Mouse (Mus musculus) neural tube, embryonic 13.5 days (tissue): ENCODE data around the gene Ift81. TPM values are rescaled to one million over a fixed set of nuclear protein-coding genes. Genes with fewer than 3 reads are reported as not detected.

Source experiments
- ATAC-seq: fragments of 200-750 bp; cut with Nextera tagmentation; 2 replicates; pipeline ENCODE4 v1.8.0; 2017; ENCODE audit warnings: low read depth, mild to moderate bottlenecking, moderate TSS enrichment, moderate library complexity
- H3K27ac ChIP-seq: fragments of 300-500 bp; sonication (generic); replicated peaks from 2 replicates; pipeline ENCODE4 v1.5.1; 2015; ENCODE audit warnings: moderate library complexity, mild to moderate bottlenecking, inconsistent platforms
- H3K27me3 ChIP-seq: fragments of 300-500 bp; sonication (generic); 2 replicates; pipeline ENCODE4 v1.6.1; 2015; ENCODE audit warnings: mild to moderate bottlenecking, inconsistent platforms
- H3K36me3 ChIP-seq: fragments of 300-500 bp; sonication (generic); 2 replicates; pipeline ENCODE4 v1.6.1; 2015; ENCODE audit warnings: mild to moderate bottlenecking, inconsistent platforms
- H3K4me1 ChIP-seq: fragments of 300-500 bp; sonication (generic); replicated peaks from 2 replicates; pipeline ENCODE4 v1.6.1; 2015; ENCODE audit warnings: inconsistent platforms
- H3K4me2 ChIP-seq: fragments of 300-500 bp; sonication (generic); 2 replicates; pipeline ENCODE4 v1.6.1; 2015; ENCODE audit warnings: inconsistent platforms, mild to moderate bottlenecking, moderate library complexity
- H3K4me3 ChIP-seq: fragments of 300-500 bp; sonication (generic); 2 replicates; pipeline ENCODE4 v1.5.1; 2015; ENCODE audit warnings: mild to moderate bottlenecking, inconsistent platforms
- H3K9ac ChIP-seq: fragments of 300-500 bp; sonication (generic); 2 replicates; pipeline ENCODE4 v1.6.1; 2015; ENCODE audit warnings: moderate library complexity, mild to moderate bottlenecking, inconsistent platforms
- H3K9me3 ChIP-seq: fragments of 300-500 bp; sonication (generic); 2 replicates; pipeline ENCODE4 v1.6.1; 2016; ENCODE audit warnings: inconsistent platforms
- WGBS: fragments of 180-500 bp; shearing (Covaris S2); methylation state at CpG from one replicate; pipeline ENCODE4 v1.1.7; 2015; 5-methylcytosine and 5-hydroxymethylcytosine counted together
- polyA plus RNA-seq: library from polyadenylated mRNA; unstranded; fragments of >200 nt; fragmentation: Nextera tagmentation; extraction: Ambion mirVana; gene quantifications from 2 replicates; pipeline ENCODE4 v1.2.1, GENCODE M21; 2015

The Ift81 gene
- polyA plus RNA-seq, 1 experiment from 2014 or later, result 57.8 TPM

DNA sequence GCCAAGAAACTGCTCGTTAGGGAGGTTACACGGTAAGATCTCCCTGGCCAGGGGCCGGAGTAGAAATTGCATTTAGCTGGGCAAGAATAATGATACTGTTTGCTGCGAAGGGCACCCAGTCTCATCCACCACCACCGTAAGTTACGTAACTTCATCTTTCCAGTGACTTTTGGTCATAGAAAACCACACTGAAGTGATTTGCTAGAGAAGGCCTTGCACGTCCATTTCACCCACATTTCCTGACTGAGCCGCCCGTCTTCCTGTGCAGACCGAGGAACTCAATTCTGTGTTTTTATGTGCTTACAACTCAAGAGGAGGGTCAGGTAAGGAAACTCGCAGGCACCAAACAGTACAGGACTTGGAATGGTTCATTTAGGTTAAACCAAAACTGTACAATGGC, 76.2 kb downstream of the Ift81 start:
- Histone ChIP-seq H3K4me1 (no peaks in the 10 kb centered on the region), H3K4me2 (no peak overlapping the region), H3K27ac (no peak overlapping the region), H3K9ac (no peak overlapping the region), H3K9me3 (no peaks in the 10 kb centered on the region), H3K27me3 (no peaks in the 10 kb centered on the region), H3K36me3 (peaks cover 25% of the 10 kb centered on the region), H3K4me3 (no peak overlapping the region)
- WGBS, result 92% methylated on average over 11 of the region's 11 CpGs
- ATAC-seq, result no peak

DNA sequence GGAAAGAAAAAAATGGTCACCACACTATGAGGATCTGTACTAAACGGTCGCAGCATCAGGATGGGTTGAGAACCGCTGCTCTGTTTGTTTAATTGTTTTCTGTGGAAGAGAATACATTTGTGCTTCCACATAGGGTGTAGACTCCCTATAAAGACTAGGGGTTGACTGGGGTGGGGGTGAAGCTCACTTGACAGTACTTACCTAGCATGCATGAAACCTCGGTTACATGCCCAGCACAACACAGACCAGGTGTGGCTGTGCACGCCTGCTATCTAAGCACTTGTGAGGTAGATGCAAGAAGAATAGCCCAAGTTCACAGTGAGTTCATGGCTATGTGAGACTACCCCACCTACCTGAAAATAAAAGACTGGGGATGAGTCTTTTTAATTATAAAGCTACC, 76.7 kb downstream of the Ift81 start:
- no peak overlapping the region for H3K4me2 ChIP-seq
- WGBS, result 97% methylated on average over 5 of the region's 5 CpGs

DNA sequence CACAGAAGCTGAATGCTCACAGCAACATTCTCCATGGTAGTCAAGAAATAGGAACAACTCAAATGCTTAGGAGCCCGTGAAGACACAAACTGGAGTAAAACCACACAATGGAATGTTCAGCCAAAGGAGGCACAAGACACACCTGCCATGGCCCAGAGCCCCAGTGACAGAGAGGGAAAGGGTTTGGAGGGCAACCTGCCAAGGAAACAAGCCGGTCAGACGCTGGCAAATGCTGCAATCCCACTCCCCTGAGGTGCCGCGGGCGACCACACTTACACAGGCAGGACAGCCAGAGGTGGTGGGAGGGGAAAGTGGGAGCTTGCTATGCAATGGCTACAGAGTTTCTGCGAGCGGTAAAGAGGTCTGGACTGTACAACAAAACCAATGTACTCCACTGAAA, 80.4 kb downstream of the Ift81 start:
- 82% methylated on average over 8 of the region's 8 CpGs for WGBS
- Histone ChIP-seq H3K9ac (no peak overlapping the region), H3K27ac (no peak overlapping the region), H3K36me3 (peaks cover 17% of the 10 kb centered on the region), H3K4me1 (peaks cover 17% of the 10 kb centered on the region), H3K4me3 (no peak overlapping the region), H3K4me2 (no peak overlapping the region), H3K9me3 (no peaks in the 10 kb centered on the region), H3K27me3 (no peaks in the 10 kb centered on the region)
- ATAC-seq, result no peak

More for the DNA sequence above, 76.7 kb downstream of the Ift81 start:
- Histone ChIP-seq H3K36me3 (peaks cover 26% of the 10 kb centered on the region), H3K27ac (no peak overlapping the region), H3K9me3 (no peaks in the 10 kb centered on the region), H3K9ac (no peak overlapping the region), H3K4me1 (no peaks in the 10 kb centered on the region), H3K4me3 (no peak overlapping the region), H3K27me3 (no peaks in the 10 kb centered on the region)
- ATAC-seq, result no peak

GRCm38 (mm10) chr5:122529913-122530604, 84.3 kb downstream of the Ift81 start:
- no peak overlapping the region for H3K4me3 ChIP-seq
- H3K27ac ChIP-seq, result peak overlapping the region; percentile 46; the same call in 1 of the 2 replicates
- WGBS, result 81% methylated on average over 9 of the region's 9 CpGs
- H3K9me3 ChIP-seq, result no peaks in the 10 kb centered on the region
- H3K9ac ChIP-seq, result no peak overlapping the region
- H3K4me2 ChIP-seq, result no peak overlapping the region
- H3K27me3 ChIP-seq, result no peaks in the 10 kb centered on the region
- H3K4me1 ChIP-seq, result peaks cover 34% of the 10 kb centered on the region
- H3K36me3 ChIP-seq, result 0 out of 2 replicates have a peak, but pooled peaks cover 10% of the 10 kb centered on the region
- no peak for ATAC-seq

DNA sequence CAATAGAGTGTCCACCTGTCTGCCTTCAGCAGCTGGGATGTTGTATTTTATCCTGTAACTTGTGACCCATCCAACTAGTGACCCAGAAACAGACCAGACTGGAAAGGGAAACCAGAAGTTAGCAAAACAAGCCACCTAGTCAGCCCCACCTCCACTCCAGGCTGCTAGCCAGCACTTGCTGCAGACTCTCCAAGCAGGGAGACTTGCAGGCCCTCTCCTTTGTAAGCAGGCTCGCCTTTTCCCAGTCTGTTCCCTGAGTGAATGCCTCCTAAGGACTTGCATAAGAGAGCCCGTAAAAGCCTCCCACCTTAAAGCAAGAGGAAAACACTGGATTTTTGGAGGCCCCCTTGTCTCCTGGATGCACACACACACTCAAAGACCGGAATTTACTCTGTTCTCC, 85.0 kb downstream of the Ift81 start:
- 54% methylated on average over 3 of the region's 3 CpGs for WGBS
- H3K36me3 ChIP-seq, result 0 out of 2 replicates have a peak, but pooled peaks cover 10% of the 10 kb centered on the region
- H3K27me3 ChIP-seq, result no peaks in the 10 kb centered on the region
- no peak overlapping the region for H3K4me3 ChIP-seq
- peaks cover 34% of the 10 kb centered on the region for H3K4me1 ChIP-seq
- no peak overlapping the region for H3K4me2 ChIP-seq
- ATAC-seq, result no peak
- no peaks in the 10 kb centered on the region for H3K9me3 ChIP-seq
- H3K9ac ChIP-seq, result no peak overlapping the region
- peak overlapping the region; percentile 46; the same call in 1 of the 2 replicates for H3K27ac ChIP-seq

- Histone ChIP-seq H3K9ac (no peak overlapping the region), H3K4me2 (no peak overlapping the region), H3K4me3 (no peak overlapping the region), H3K36me3 (0 out of 2 replicates have a peak, but pooled peaks cover 10% of the 10 kb centered on the region), H3K27me3 (no peaks in the 10 kb centered on the region), H3K27ac (no peak overlapping the region), H3K9me3 (no peaks in the 10 kb centered on the region), H3K4me1 (peaks cover 34% of the 10 kb centered on the region)
- WGBS, result 78% methylated on average over 3 of the region's 3 CpGs
- no peak for ATAC-seq
These were observed 85.7 kb downstream of the Ift81 start for GRCm38 (mm10) chr5:122528591-122528990.

GRCm38 (mm10) chr5:122527761-122528160, 86.6 kb downstream of the Ift81 start:
- ATAC-seq, result no peak
- WGBS, result 56% methylated on average over 11 of the region's 11 CpGs
- no peak overlapping the region for H3K9ac ChIP-seq

DNA sequence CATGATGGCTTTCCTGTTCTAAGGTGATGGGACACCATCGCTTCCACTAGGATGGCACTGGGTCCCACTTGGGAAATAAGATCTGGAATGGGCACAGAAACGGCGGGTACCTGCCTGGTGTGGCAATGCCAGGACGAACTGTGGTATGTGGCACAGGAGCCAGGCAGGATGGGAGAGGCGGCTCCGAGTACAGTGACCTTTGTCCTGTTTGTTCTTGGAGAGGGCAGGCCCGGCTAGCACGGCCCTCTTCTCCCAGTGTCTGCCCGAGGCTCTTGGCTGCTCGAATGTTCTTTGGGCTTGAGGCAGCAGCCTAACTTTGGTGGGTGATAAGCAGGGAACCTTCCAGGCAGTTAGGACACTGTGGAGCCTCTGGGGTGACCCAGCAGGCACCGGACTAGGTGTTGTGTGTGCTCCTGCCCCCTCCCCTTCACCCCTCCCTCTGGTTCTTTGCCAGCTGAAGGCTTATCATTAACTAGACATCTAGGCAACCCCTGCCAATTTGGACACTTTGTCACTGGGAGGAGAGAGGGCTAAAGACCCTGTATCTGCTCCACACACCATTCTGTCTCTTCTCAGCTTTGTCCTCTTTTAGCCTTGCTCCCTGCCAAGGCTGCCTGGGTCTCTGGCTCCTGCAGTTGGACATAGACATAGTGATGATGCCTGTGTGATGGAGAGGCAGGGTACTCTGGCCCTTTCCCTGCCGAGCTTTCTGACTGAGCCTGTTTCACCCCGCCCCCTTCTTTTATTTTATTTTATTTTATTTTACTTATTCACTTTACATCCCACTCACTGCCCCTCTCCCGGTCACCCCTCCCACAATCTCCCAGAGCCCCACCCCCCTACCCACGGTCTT, 87.2 kb downstream of the Ift81 start:
- 76% methylated on average over 15 of the region's 15 CpGs for WGBS
- Histone ChIP-seq H3K4me2 (no peak overlapping the region), H3K27me3 (no peaks in the 10 kb centered on the region), H3K4me1 (peaks cover 34% of the 10 kb centered on the region), H3K36me3 (0 out of 2 replicates have a peak, but pooled peaks cover 4% of the 10 kb centered on the region), H3K27ac (no peak overlapping the region), H3K9ac (no peak overlapping the region), H3K9me3 (no peaks in the 10 kb centered on the region), H3K4me3 (no peak overlapping the region)
- ATAC-seq, result no peak

More at GRCm38 (mm10) chr5:122527761-122528160, 86.6 kb downstream of the Ift81 start:
- Histone ChIP-seq H3K36me3 (0 out of 2 replicates have a peak, but pooled peaks cover 9% of the 10 kb centered on the region), H3K27me3 (no peaks in the 10 kb centered on the region), H3K4me2 (no peak overlapping the region), H3K9me3 (no peaks in the 10 kb centered on the region), H3K27ac (no peak overlapping the region), H3K4me3 (no peak overlapping the region), H3K4me1 (peaks cover 34% of the 10 kb centered on the region)

- no peak overlapping the region for H3K4me2 ChIP-seq
- H3K9me3 ChIP-seq, result no peaks in the 10 kb centered on the region
- H3K4me1 ChIP-seq, result peaks cover 34% of the 10 kb centered on the region
- ATAC-seq, result no peak
- H3K4me3 ChIP-seq, result no peak overlapping the region
- 94% methylated on average over 9 of the region's 9 CpGs for WGBS
- H3K27me3 ChIP-seq, result no peaks in the 10 kb centered on the region
- H3K27ac ChIP-seq, result no peak overlapping the region
- H3K9ac ChIP-seq, result no peak overlapping the region
- H3K36me3 ChIP-seq, result 0 out of 2 replicates have a peak, but pooled peaks cover 4% of the 10 kb centered on the region
These were observed 87.9 kb downstream of the Ift81 start for GRCm38 (mm10) chr5:122526405-122526804.

GRCm38 (mm10) chr5:122525238-122525931, 88.9 kb downstream of the Ift81 start:
- H3K4me3 ChIP-seq, result no peak overlapping the region
- WGBS, result 82% methylated on average over 14 of the region's 14 CpGs
- no peaks in the 10 kb centered on the region for H3K27me3 ChIP-seq

GRCm38 (mm10) chr5:122524854-122525237, 89.5 kb downstream of the Ift81 start:
- Histone ChIP-seq H3K9ac (no peak overlapping the region), H3K9me3 (no peaks in the 10 kb centered on the region), H3K4me2 (no peak overlapping the region), H3K27me3 (no peaks in the 10 kb centered on the region), H3K36me3 (0 out of 2 replicates have a peak, but pooled peaks cover 4% of the 10 kb centered on the region), H3K27ac (no peak overlapping the region), H3K4me3 (no peak overlapping the region), H3K4me1 (peaks cover 26% of the 10 kb centered on the region)
- WGBS, result 87% methylated on average over 4 of the region's 4 CpGs
- no peak for ATAC-seq

More at GRCm38 (mm10) chr5:122525238-122525931, 88.9 kb downstream of the Ift81 start:
- H3K4me1 ChIP-seq, result peaks cover 32% of the 10 kb centered on the region
- no peak overlapping the region for H3K4me2 ChIP-seq
- no peaks in the 10 kb centered on the region for H3K9me3 ChIP-seq
- no peak for ATAC-seq
- no peak overlapping the region for H3K9ac ChIP-seq
- no peak overlapping the region for H3K27ac ChIP-seq
- 0 out of 2 replicates have a peak, but pooled peaks cover 4% of the 10 kb centered on the region for H3K36me3 ChIP-seq
